Mouse (Mus musculus) midbrain, embryonic 14.5 days (tissue): ENCODE results near the gene Oxsr1. TPM values are rescaled to one million over a fixed set of nuclear protein-coding genes. Genes with fewer than 3 reads are reported as not detected.
"Not testable (repeated sequence)": the region's sequence is repeated elsewhere in the genome, so short reads cannot be mapped to it uniquely, and the experiment has no call there.

Experiments used
- ATAC-seq: fragments of 200-750 bp; cut with Nextera tagmentation; 2 replicates; pipeline ENCODE4 v1.8.0; 2017; ENCODE audit warnings: moderate number of reproducible peaks, moderate library complexity; ENCODE audit not compliant: low FRiP score, low TSS enrichment
- DNase-seq: peaks from one replicate; pipeline ENCODE4 v3.0.0-alpha.2; 2015
- H3K27ac ChIP-seq: fragments of 300-500 bp; sonication (generic); replicated peaks from 2 replicates; pipeline ENCODE4 v1.5.1; 2014; ENCODE audit warnings: mild to moderate bottlenecking, low read depth, low read length, moderate library complexity
- H3K27me3 ChIP-seq: fragments of 300-500 bp; sonication (generic); 2 replicates; pipeline ENCODE4 v1.6.1; 2014; ENCODE audit warnings: low read length, control low read depth, mixed read lengths; ENCODE audit not compliant: control insufficient read depth, insufficient read depth
- H3K36me3 ChIP-seq: fragments of 300-500 bp; sonication (generic); 2 replicates; pipeline ENCODE4 v1.6.1; 2014; ENCODE audit warnings: low read length, control low read depth; ENCODE audit not compliant: control insufficient read depth, insufficient read depth
- H3K4me1 ChIP-seq: fragments of 300-500 bp; sonication (generic); 2 replicates; pipeline ENCODE4 v1.6.1; 2014; ENCODE audit warnings: mild to moderate bottlenecking, antibody characterized with exemption, low read length, control low read depth; ENCODE audit not compliant: control insufficient read depth, insufficient read depth
- H3K4me2 ChIP-seq: fragments of 300-500 bp; sonication (generic); 2 replicates; pipeline ENCODE4 v1.6.1; 2014; ENCODE audit warnings: mild to moderate bottlenecking, low read length, moderate library complexity
- H3K4me3 ChIP-seq: fragments of 300-500 bp; sonication (generic); replicated peaks from 2 replicates; pipeline ENCODE4 v1.5.1; 2014; ENCODE audit warnings: low read depth, low read length
- H3K9ac ChIP-seq: fragments of 300-500 bp; sonication (generic); replicated peaks from 2 replicates; pipeline ENCODE4 v1.6.1; 2014; ENCODE audit warnings: mild to moderate bottlenecking, low read length, moderate library complexity
- H3K9me3 ChIP-seq: fragments of 300-500 bp; sonication (generic); 2 replicates; pipeline ENCODE4 v1.6.1; 2016; ENCODE audit warnings: low read length, control low read depth, mixed read lengths; ENCODE audit not compliant: control insufficient read depth
- WGBS: fragments of 180-500 bp; shearing (Covaris S2); extraction: QIAGEN DNeasy Blood & Tissue Kit; methylation state at CpG from one replicate; pipeline ENCODE4 v1.1.7; 2014; 5-methylcytosine and 5-hydroxymethylcytosine counted together
- polyA plus RNA-seq: library from polyadenylated mRNA; unstranded; fragments of >200 nt; fragmentation: Nextera tagmentation; extraction: Ambion mirVana; gene quantifications from 2 replicates; pipeline ENCODE4 v1.2.1, GENCODE M21; 2014

Gene Oxsr1
- polyA plus RNA-seq, 1 experiment from 2014 or later: 18.2 TPM

DNA sequence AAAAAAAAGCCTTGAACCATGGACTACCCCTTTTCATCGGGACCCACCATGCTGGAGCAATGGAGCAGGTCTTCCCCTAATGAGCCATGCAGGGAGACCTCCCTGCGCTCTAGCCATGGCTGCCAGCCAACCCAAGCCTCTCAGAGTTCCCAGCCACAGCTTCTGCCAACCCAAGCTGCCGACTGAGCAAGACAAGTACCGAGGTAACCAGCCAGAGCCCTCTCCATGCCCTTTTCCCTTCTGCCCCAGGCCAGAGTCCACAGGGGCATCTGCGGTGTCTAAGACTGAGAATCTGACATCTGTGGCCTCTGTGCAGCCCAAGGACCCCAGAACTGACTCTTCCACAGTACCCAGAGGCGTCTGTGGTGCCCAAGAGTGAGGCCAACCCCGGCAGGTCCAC is 45.9 kb downstream of the Oxsr1 start:
- DNase-seq (peak; percentile 44), ATAC-seq (no peak)
- H3K4me3 ChIP-seq: no peak overlapping the region
- H3K27me3 ChIP-seq: no peaks in the 10 kb centered on the region
- H3K9me3 ChIP-seq: no peaks in the 10 kb centered on the region
- H3K9ac ChIP-seq: no peak overlapping the region
- peaks cover 7% of the 10 kb centered on the region for H3K36me3 ChIP-seq
- no peaks in the 10 kb centered on the region for H3K4me1 ChIP-seq
- WGBS: 79% methylated on average over 7 of the region's 7 CpGs
- no peak overlapping the region for H3K4me2 ChIP-seq
- H3K27ac ChIP-seq: no peak overlapping the region

DNA sequence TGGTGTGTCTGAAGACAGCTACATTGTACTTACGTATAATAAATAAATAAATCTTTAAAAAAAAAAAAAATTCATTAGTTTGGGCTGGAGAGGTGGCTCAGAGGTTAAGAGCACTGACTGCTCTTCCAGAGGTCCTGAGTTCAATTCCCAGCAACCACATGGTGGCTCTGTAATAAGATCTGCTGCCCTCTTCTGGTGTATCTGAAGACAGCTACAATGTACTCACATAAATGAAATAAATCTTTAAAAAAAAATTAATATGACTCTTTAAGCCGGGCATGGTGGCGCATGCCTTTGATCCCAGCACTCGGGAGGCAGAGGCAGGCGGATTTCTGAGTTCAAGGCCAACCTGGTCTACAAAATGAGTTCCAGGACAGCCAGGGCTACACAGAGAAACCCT is 47.4 kb downstream of the Oxsr1 start:
- not testable (repeated sequence) for H3K4me2 ChIP-seq, H3K27me3 ChIP-seq, H3K4me1 ChIP-seq, H3K9me3 ChIP-seq, ATAC-seq, H3K4me3 ChIP-seq, DNase-seq, H3K9ac ChIP-seq, H3K36me3 ChIP-seq, H3K27ac ChIP-seq
- 97% methylated on average over 5 of the region's 5 CpGs for WGBS

DNA sequence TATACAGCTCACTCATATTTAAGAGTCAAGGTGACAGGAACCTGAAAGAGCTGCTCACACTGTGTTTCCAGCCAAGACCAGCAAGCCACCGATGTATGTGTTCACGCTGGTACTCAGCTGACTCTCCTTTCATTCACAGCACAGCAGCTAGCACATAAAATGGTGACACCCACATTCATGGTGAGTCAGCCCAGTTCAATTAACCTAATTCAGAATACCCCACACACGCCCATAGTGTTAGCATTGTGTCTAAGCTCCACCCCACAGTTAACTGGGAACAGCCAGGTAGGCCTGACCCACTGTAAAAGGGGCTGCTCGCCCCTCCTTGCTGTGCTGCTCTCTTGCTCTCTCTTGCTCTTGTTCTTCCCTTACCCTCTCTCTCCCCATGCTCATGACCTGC is 50.7 kb downstream of the Oxsr1 start:
- no peaks in the 10 kb centered on the region for H3K9me3 ChIP-seq
- H3K36me3 ChIP-seq: peaks cover 17% of the 10 kb centered on the region
- no peak overlapping the region for H3K4me2 ChIP-seq
- no peak overlapping the region for H3K27ac ChIP-seq
- no peak overlapping the region for H3K9ac ChIP-seq
- 91% methylated on average over 4 of the region's 4 CpGs for WGBS
- no peak for ATAC-seq
- no peaks in the 10 kb centered on the region for H3K4me1 ChIP-seq
- DNase-seq: no peak
- no peaks in the 10 kb centered on the region for H3K27me3 ChIP-seq
- no peak overlapping the region for H3K4me3 ChIP-seq

DNA sequence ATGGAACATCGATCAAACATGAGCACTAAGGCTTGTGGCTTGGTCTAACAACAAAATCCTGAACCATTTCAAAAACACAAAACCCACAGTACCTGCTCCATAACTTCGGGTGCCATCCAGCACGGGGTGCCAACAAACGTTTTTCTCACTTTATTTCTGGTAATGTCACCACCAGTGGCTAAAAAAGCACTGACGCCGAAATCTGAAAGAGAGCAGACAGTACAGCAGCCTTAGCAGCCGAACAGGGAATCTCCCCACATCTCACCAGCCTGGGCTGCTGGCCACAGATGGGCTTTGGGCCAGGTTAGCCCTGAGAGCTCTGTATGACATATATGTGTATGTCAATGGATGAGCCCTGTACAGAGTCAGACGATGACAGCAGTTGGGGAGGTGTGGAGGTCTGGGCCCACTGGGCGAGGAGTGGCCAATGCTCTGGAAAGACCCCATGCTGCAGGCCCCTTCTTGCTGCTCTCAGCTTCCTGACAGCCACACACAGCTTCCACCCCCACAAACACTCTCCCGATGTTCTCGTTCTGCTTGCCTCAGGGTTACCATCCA is 53.6 kb downstream of the Oxsr1 start:
- Histone ChIP-seq H3K36me3 (peaks cover 34% of the 10 kb centered on the region), H3K4me1 (no peaks in the 10 kb centered on the region), H3K4me2 (no peak overlapping the region), H3K27ac (no peak overlapping the region), H3K27me3 (no peaks in the 10 kb centered on the region), H3K9ac (no peak overlapping the region), H3K9me3 (no peaks in the 10 kb centered on the region), H3K4me3 (no peak overlapping the region)
- no peak for DNase-seq
- WGBS: 93% methylated on average over 11 of the region's 11 CpGs
- ATAC-seq: no peak

DNA sequence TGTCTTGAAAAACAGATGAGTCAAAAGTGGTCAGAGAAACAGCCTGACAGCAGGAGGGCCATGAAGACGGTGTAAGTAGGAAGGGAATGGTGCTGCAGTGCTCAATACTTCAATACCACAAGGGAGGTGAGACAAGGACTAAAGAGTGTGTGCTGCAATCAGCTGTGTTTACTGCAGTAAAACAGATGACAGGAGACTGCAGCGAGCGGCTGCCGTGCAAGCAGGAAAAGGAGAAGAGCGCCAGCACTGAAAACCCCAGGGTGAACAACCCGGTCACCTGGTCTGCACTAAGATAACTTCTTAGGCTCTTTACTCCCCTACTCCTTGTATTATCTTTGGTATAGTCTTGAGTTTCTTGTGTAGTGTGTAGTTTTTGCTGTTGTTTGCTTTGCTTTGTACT is 54.1 kb downstream of the Oxsr1 start:
- DNase-seq: no peak

DNA sequence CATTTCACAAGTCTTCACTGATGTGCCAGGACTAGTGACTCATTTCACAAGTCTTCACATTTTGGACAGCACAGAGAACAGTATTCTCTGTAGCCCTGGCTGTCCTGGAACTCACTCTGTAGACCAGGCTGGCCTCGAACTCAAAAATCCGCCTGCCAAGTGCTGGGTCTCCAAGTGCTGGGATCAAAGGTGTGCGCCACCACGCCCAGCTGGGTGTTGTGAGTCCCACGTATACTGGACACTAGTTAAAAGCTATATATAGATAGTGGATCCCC is 56.2 kb downstream of the Oxsr1 start:
- not testable (repeated sequence) for H3K4me3 ChIP-seq, H3K4me2 ChIP-seq, ATAC-seq, DNase-seq, H3K9me3 ChIP-seq, H3K9ac ChIP-seq, H3K4me1 ChIP-seq, H3K27ac ChIP-seq, H3K27me3 ChIP-seq
- WGBS: 93% methylated on average over 5 of the region's 5 CpGs
- peaks cover 46% of the 10 kb centered on the region for H3K36me3 ChIP-seq

More for the DNA sequence above, 54.1 kb downstream of the Oxsr1 start:
- H3K4me3 ChIP-seq: no peak overlapping the region
- H3K4me2 ChIP-seq: no peak overlapping the region
- no peak for ATAC-seq
- H3K27me3 ChIP-seq: no peaks in the 10 kb centered on the region
- H3K4me1 ChIP-seq: no peaks in the 10 kb centered on the region
- WGBS: 96% methylated on average over 6 of the region's 6 CpGs
- H3K9ac ChIP-seq: no peak overlapping the region
- H3K9me3 ChIP-seq: no peaks in the 10 kb centered on the region
- no peak overlapping the region for H3K27ac ChIP-seq
- H3K36me3 ChIP-seq: peaks cover 36% of the 10 kb centered on the region

DNA sequence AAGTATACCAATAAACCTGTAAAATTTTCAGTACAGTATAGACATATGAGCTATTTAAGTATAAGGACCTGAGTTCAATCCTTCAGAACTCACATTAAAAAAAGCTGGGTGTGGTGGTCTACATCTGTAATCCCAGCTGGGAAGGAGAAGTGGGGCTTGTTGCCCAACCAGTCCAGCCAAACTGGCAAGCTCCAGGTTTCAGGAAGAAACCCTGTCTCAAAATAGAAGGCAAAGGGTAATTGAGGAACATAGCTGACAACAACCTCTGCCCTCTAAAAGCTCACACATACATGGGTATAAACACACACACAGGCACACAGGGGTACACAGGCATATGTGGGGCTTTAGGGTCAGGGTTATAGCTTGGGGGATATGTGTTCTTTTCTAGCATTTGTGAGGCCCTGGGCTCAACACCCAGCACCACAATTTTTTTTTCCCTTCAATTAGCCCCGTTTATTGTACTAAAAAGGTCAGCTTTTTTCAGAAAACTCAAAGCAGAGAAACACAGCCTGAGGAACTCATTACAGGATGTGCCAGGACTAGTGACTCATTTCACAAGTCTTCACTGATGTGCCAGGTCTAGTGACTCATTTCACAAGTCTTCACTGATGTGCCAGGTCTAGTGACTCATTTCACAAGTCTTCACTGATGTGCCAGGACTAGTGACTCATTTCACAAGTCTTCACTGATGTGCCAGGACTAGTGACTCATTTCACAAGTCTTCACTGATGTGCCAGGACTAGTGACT is 56.7 kb downstream of the Oxsr1 start:
- H3K27ac ChIP-seq, H3K4me3 ChIP-seq, H3K4me2 ChIP-seq, H3K27me3 ChIP-seq, H3K9ac ChIP-seq, H3K9me3 ChIP-seq, DNase-seq, H3K4me1 ChIP-seq, ATAC-seq: not testable (repeated sequence)
- H3K36me3 ChIP-seq: peaks cover 46% of the 10 kb centered on the region
- WGBS: 84% methylated on average over 1 of the region's 1 CpGs

DNA sequence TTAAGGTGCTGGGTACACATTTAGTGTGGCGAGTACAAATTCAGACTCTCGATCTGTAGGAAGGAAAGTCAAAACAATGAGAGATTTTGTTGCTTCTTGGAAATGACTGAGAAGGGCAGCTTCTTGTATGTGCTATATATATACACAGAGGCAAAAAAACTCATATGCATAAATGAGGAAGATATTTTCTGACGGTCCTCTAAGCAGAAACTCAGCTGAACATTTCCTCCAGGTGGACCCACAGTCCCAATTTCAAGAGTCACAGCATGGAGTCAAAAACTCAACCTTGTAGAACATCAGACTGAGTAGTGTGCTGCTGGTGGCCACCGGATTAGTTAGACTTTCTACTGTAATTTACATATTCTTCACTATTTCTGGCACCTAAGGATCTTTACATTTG is 59.2 kb downstream of the Oxsr1 start:
- H3K9me3 ChIP-seq: no peaks in the 10 kb centered on the region
- 95% methylated on average over 4 of the region's 4 CpGs for WGBS

DNA sequence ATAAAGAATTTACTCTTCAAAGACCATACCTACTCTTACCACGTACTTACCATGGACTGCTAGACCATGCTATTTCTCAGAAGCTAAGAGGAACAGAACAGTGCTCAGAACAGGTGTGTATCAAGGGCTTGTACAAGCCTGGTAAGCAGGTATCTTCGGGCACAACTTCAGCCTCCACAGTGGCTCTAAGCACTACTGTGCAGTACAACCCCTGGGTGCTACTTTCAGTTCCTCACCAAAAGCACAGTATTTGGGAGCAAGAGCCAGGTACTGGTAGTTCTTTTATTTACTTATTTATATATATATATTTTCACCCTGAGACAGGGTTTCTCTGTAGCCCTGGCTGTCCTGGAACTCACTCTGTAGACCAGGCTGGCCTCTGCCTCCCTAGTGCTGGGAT is 61.4 kb downstream of the Oxsr1 start:
- 100% methylated on average over 2 of the region's 2 CpGs for WGBS
- Histone ChIP-seq H3K27me3 (no peaks in the 10 kb centered on the region), H3K4me1 (no peaks in the 10 kb centered on the region), H3K4me3 (no peak overlapping the region), H3K27ac (no peak overlapping the region), H3K9ac (no peak overlapping the region), H3K36me3 (peaks cover 59% of the 10 kb centered on the region), H3K4me2 (no peak overlapping the region), H3K9me3 (no peaks in the 10 kb centered on the region)
- no peak for DNase-seq
- ATAC-seq: no peak

More for the DNA sequence above, 59.2 kb downstream of the Oxsr1 start:
- Histone ChIP-seq H3K27me3 (no peaks in the 10 kb centered on the region), H3K4me1 (no peaks in the 10 kb centered on the region), H3K4me2 (no peak overlapping the region), H3K9ac (no peak overlapping the region), H3K4me3 (no peak overlapping the region), H3K36me3 (peaks cover 58% of the 10 kb centered on the region), H3K27ac (no peak overlapping the region)
- no peak for ATAC-seq
- DNase-seq: no peak
